Mouse (Mus musculus): ENCODE results near the gene Rbms3. TPM values are rescaled to one million over a fixed set of nuclear protein-coding genes. Genes with fewer than 3 reads are reported as not detected.

Gene Rbms3
- polyA plus RNA-seq, 1 experiment, result 1.6 TPM

- no peaks in the 10 kb centered on the region for H3K4me1 ChIP-seq (ENCODE audit: control insufficient read depth, insufficient read depth, low read length)
- H3K27ac ChIP-seq (ENCODE audit: control insufficient read depth, insufficient read depth, low read depth, low read length, poor library complexity), result no peak overlapping the region
- 76% methylated on average over 4 of the region's 4 CpGs for WGBS
- H3K4me3 ChIP-seq (replicated peaks; ENCODE audit: control insufficient read depth, low read depth, low read length), result no peak overlapping the region
- TF ChIP-seq POLR2A (IDR thresholded peaks at IDR 0.05; ENCODE audit: borderline replicate concordance, control insufficient read depth, low read depth, low read length) (no peak), CTCF (IDR thresholded peaks at IDR 0.05; ENCODE audit: control insufficient read depth, insufficient read depth, low read length) (no peak)
Measured at GRCm38 (mm10) chr9:116592486-116592885, 1037.2 kb downstream of the Rbms3 start.

- Histone ChIP-seq H3K4me1 (ENCODE audit: control insufficient read depth, insufficient read depth, low read length) (no peaks in the 10 kb centered on the region), H3K27ac (ENCODE audit: control insufficient read depth, insufficient read depth, low read depth, low read length, poor library complexity) (no peak overlapping the region), H3K4me3 (replicated peaks; ENCODE audit: control insufficient read depth, low read depth, low read length) (no peak overlapping the region)
- TF ChIP-seq POLR2A (IDR thresholded peaks at IDR 0.05; ENCODE audit: borderline replicate concordance, control insufficient read depth, low read depth, low read length), result no peak
- no peak for TF ChIP-seq CTCF (IDR thresholded peaks at IDR 0.05; ENCODE audit: control insufficient read depth, insufficient read depth, low read length)
- WGBS, result 80% methylated on average over 9 of the region's 9 CpGs
Measured at GRCm38 (mm10) chr9:116591071-116591470, 1038.6 kb downstream of the Rbms3 start.

- no peak overlapping the region for H3K27ac ChIP-seq (ENCODE audit: control insufficient read depth, insufficient read depth, low read depth, low read length, poor library complexity)
- H3K4me1 ChIP-seq (ENCODE audit: control insufficient read depth, insufficient read depth, low read length), result no peaks in the 10 kb centered on the region
- TF ChIP-seq CTCF (IDR thresholded peaks at IDR 0.05; ENCODE audit: control insufficient read depth, insufficient read depth, low read length), result no peak
- no peak for TF ChIP-seq POLR2A (IDR thresholded peaks at IDR 0.05; ENCODE audit: borderline replicate concordance, control insufficient read depth, low read depth, low read length)
- H3K4me3 ChIP-seq (replicated peaks; ENCODE audit: control insufficient read depth, low read depth, low read length), result no peak overlapping the region
- WGBS, result 49% methylated on average over 2 of the region's 2 CpGs
Measured at GRCm38 (mm10) chr9:116569680-116570079, 1060.0 kb downstream of the Rbms3 start.

- H3K4me1 ChIP-seq (ENCODE audit: control insufficient read depth, insufficient read depth, low read length), result no peaks in the 10 kb centered on the region
- TF ChIP-seq POLR2A (IDR thresholded peaks at IDR 0.05; ENCODE audit: borderline replicate concordance, control insufficient read depth, low read depth, low read length), result no peak
- TF ChIP-seq CTCF (IDR thresholded peaks at IDR 0.05; ENCODE audit: control insufficient read depth, insufficient read depth, low read length), result no peak
- 76% methylated on average over 7 of the region's 7 CpGs for WGBS
- no peak overlapping the region for H3K4me3 ChIP-seq (replicated peaks; ENCODE audit: control insufficient read depth, low read depth, low read length)
- no peak overlapping the region for H3K27ac ChIP-seq (ENCODE audit: control insufficient read depth, insufficient read depth, low read depth, low read length, poor library complexity)
Measured at GRCm38 (mm10) chr9:116566711-116567110, 1063.0 kb downstream of the Rbms3 start.

- no peak for TF ChIP-seq POLR2A (IDR thresholded peaks at IDR 0.05; ENCODE audit: borderline replicate concordance, control insufficient read depth, low read depth, low read length)
- TF ChIP-seq CTCF (IDR thresholded peaks at IDR 0.05; ENCODE audit: control insufficient read depth, insufficient read depth, low read length), result no peak
- 84% methylated on average over 5 of the region's 5 CpGs for WGBS
Measured at GRCm38 (mm10) chr9:116557781-116558180, 1071.9 kb downstream of the Rbms3 start.

GRCm38 (mm10) chr9:116556641-116557040, 1073.1 kb downstream of the Rbms3 start:
- TF ChIP-seq POLR2A (IDR thresholded peaks at IDR 0.05; ENCODE audit: borderline replicate concordance, control insufficient read depth, low read depth, low read length), result no peak
- no peak for TF ChIP-seq CTCF (IDR thresholded peaks at IDR 0.05; ENCODE audit: control insufficient read depth, insufficient read depth, low read length)
- no peaks in the 10 kb centered on the region for H3K4me1 ChIP-seq (ENCODE audit: control insufficient read depth, insufficient read depth, low read length)
- H3K27ac ChIP-seq (ENCODE audit: control insufficient read depth, insufficient read depth, low read depth, low read length, poor library complexity), result no peak overlapping the region
- no peak overlapping the region for H3K4me3 ChIP-seq (replicated peaks; ENCODE audit: control insufficient read depth, low read depth, low read length)
- 80% methylated on average over 8 of the region's 8 CpGs for WGBS

More at GRCm38 (mm10) chr9:116557781-116558180, 1071.9 kb downstream of the Rbms3 start:
- Histone ChIP-seq H3K4me1 (ENCODE audit: control insufficient read depth, insufficient read depth, low read length) (no peaks in the 10 kb centered on the region), H3K27ac (ENCODE audit: control insufficient read depth, insufficient read depth, low read depth, low read length, poor library complexity) (no peak overlapping the region), H3K4me3 (replicated peaks; ENCODE audit: control insufficient read depth, low read depth, low read length) (no peak overlapping the region)

GRCm38 (mm10) chr9:116553181-116553580, 1076.5 kb downstream of the Rbms3 start:
- no peak overlapping the region for H3K4me3 ChIP-seq (replicated peaks; ENCODE audit: control insufficient read depth, low read depth, low read length)
- TF ChIP-seq CTCF (IDR thresholded peaks at IDR 0.05; ENCODE audit: control insufficient read depth, insufficient read depth, low read length), result peak; percentile 40
- no peak for TF ChIP-seq POLR2A (IDR thresholded peaks at IDR 0.05; ENCODE audit: borderline replicate concordance, control insufficient read depth, low read depth, low read length)
- no peak overlapping the region for H3K27ac ChIP-seq (ENCODE audit: control insufficient read depth, insufficient read depth, low read depth, low read length, poor library complexity)
- WGBS, result 48% methylated on average over 3 of the region's 3 CpGs
- no peaks in the 10 kb centered on the region for H3K4me1 ChIP-seq (ENCODE audit: control insufficient read depth, insufficient read depth, low read length)

- TF ChIP-seq POLR2A (IDR thresholded peaks at IDR 0.05; ENCODE audit: borderline replicate concordance, control insufficient read depth, low read depth, low read length), result no peak
- no peak for TF ChIP-seq CTCF (IDR thresholded peaks at IDR 0.05; ENCODE audit: control insufficient read depth, insufficient read depth, low read length)
- no peak overlapping the region for H3K4me3 ChIP-seq (replicated peaks; ENCODE audit: control insufficient read depth, low read depth, low read length)
- WGBS, result 75% methylated on average over 4 of the region's 4 CpGs
- no peaks in the 10 kb centered on the region for H3K4me1 ChIP-seq (ENCODE audit: control insufficient read depth, insufficient read depth, low read length)
- H3K27ac ChIP-seq (ENCODE audit: control insufficient read depth, insufficient read depth, low read depth, low read length, poor library complexity), result no peak overlapping the region
Measured at GRCm38 (mm10) chr9:116546156-116546555, 1083.6 kb downstream of the Rbms3 start.

- Histone ChIP-seq H3K4me1 (ENCODE audit: control insufficient read depth, insufficient read depth, low read length) (no peaks in the 10 kb centered on the region), H3K27ac (ENCODE audit: control insufficient read depth, insufficient read depth, low read depth, low read length, poor library complexity) (no peak overlapping the region), H3K4me3 (replicated peaks; ENCODE audit: control insufficient read depth, low read depth, low read length) (no peak overlapping the region)
- 81% methylated on average over 4 of the region's 4 CpGs for whole genome bisulfite sequencing
- no peak for TF ChIP-seq CTCF (IDR thresholded peaks at IDR 0.05; ENCODE audit: control insufficient read depth, insufficient read depth, low read length)
- no peak for TF ChIP-seq POLR2A (IDR thresholded peaks at IDR 0.05; ENCODE audit: borderline replicate concordance, control insufficient read depth, low read depth, low read length)
Measured at GRCm38 (mm10) chr9:116542793-116543192, 1086.9 kb downstream of the Rbms3 start.

Data from bone marrow, adult 2 months (tissue).